ENCODE assay signal across 9 mouse cellular contexts in the genomic region with DNA sequence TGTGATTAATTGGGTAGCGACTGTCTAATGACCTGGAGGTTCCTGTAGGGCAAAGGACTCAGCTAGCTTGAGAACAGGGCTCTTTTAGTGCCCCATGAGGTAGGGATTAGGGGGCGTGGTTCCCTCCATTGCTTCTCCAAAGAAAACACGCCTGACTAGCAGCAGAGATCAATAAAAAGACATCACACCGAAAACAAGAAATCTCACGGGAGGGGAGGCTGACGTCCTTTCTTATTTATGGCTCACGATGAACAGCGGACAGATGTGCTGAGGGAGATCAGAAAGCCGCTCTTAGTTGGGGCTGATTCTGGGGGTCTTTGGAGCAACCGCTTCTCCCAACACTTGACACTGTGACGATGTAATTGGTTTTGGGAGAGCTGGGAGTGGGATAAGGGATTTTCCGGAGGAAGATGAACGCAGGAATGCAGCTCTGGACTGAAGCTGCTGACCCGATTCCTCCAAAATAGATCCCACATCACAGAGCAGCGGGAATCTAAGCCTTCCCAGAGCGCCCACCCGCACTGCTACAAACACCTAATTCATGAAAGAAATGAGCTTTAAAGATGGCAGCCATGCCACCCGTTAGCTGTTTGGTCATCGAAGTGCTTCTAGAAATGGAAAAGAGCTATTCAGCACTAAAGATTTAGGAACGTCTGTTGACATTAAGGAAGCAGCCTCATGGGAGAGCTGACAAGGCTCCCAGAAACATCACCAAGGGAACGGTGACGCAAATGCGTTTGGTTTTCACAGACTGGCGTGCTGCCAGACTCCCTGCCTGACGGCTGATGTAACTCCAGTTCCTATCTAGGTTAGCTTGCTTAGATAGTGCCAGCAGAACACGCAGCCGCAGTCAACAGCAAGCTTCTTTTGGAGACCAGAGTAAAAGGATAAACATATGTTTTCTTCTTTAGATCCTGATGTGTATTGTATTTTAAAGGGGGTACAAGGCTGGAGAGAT. TPM values are rescaled to one million over a fixed set of nuclear protein-coding genes. Genes with fewer than 3 reads are reported as not detected.
A peak's percentile ranks its signal among the peaks of the same experiment; 100 is the strongest.
DNase-seq lines count a peak whose midpoint lies in the region; ATAC-seq lines count a peak whose summit lies in the region.
"Had no signal": no experiment of that assay in that cellular context is flagged by ENCODE, and none has a peak within 500 bp of the region (broad histone marks: within the 10 kb centered on the region; RNA-seq: fewer than 3 reads in every experiment).

No protein-coding gene starts in this region.

- peak overlapping the region; percentile 18 for H3K4me3 ChIP-seq in hindbrain, embryonic 14.5 days (replicated peaks; ENCODE audit: low read length)

- no peaks in the 10 kb centered on the region for H3K27me3 ChIP-seq in hindbrain, embryonic 14.5 days (ENCODE audit: control insufficient read depth, insufficient read depth, low read length)

- peak overlapping the region; percentile 53 for H3K4me2 ChIP-seq in hindbrain, embryonic 14.5 days (replicated peaks)

- H3K9me3 ChIP-seq in hindbrain, embryonic 14.5 days (ENCODE audit: control insufficient read depth, low read length) = no peaks in the 10 kb centered on the region

- WGBS in hindbrain, embryonic 14.5 days = 9% methylated on average over 27 of the region's 27 CpGs

- peak overlapping the region; percentile 89 for H3K27ac ChIP-seq in hindbrain, embryonic 14.5 days
- H3K27ac ChIP-seq: macrophage had no signal

- peak; percentile 96 for ATAC-seq in common myeloid progenitor, adult 5-6 weeks (replicated peaks; ENCODE audit: low read depth, poor library complexity, severe bottlenecking)
- ATAC-seq in hindbrain, embryonic 14.5 days (ENCODE audit: low FRiP score) = peak; percentile 72

- H3K9ac ChIP-seq in hindbrain, embryonic 14.5 days = peak overlapping the region; percentile 52

- H3K4me1 ChIP-seq in hindbrain, embryonic 14.5 days (replicated peaks; ENCODE audit: control insufficient read depth, insufficient read depth, low read length) = peaks cover 14% of the 10 kb centered on the region

- DNase-seq in adipocyte (ENCODE audit: low spot score) = peak; percentile 93
- peak; percentile 98 for DNase-seq in gastrocnemius, adult 18-20 months (ENCODE audit: low spot score)
- peak; percentile 93 for DNase-seq in hindbrain, embryonic 14.5 days (ENCODE audit: low spot score)
- DNase-seq in left cerebral cortex, adult 18-20 months (ENCODE audit: low spot score in 2 of 2) = peak; percentile 99
- DNase-seq in lung, postnatal 36 days = peak; percentile 98
- DNase-seq in retina, postnatal 1 day = peak; percentile 95
- peak; percentile 76 for DNase-seq in yolk sac, embryonic 10.5 days (ENCODE audit: low spot score)

- no peaks in the 10 kb centered on the region for H3K36me3 ChIP-seq in hindbrain, embryonic 14.5 days (replicated peaks; ENCODE audit: control insufficient read depth, insufficient read depth)

RNA-seq across cellular contexts. Expression of gene Tarbp1, which starts 42.0 kb away (rescaled TPM):
- 12.4 and 16.4 TPM in 2 replicates for total RNA-seq in common myeloid progenitor, adult 5-6 weeks (2017)
- 1 to 10 TPM; 4.3 to 5.5 TPM for total RNA-seq in gastrocnemius, adult 18-20 months (2021)
- 2.2 and 2.5 TPM in 2 replicates for polyA plus RNA-seq in hindbrain, embryonic 14.5 days (2014; fragmentation: Nextera tagmentation; extraction: Ambion mirVana)
- total RNA-seq in left cerebral cortex, adult 18-20 months (2021) = 1 to 10 TPM; 4.1 to 4.5 TPM

Comparison
In these comparisons a context has a peak if more than half of its experiments do, and no peak if none do; other contexts are left out.
1. Peak in every context shown above with its lines: DNase-seq, ATAC-seq, H3K4me3 ChIP-seq and H3K27ac ChIP-seq.